Mouse (Mus musculus) kidney, adult 2 months (tissue): Measurements from ENCODE around the gene Ccpg1. TPM values are rescaled to one million over a fixed set of nuclear protein-coding genes. Genes with fewer than 3 reads are reported as not detected.

Experiments used
- DNase-seq: peaks from one replicate; pipeline ENCODE4 v3.0.0; 2021
- H3K27ac ChIP-seq: fragments of 200-500 bp; 2 replicates; pipeline ENCODE4 v1.5.1; 2012; ENCODE audit warnings: low read depth, low read length, control low read depth, inconsistent platforms; ENCODE audit not compliant: insufficient read depth
- H3K27me3 ChIP-seq: fragments of 200-500 bp; replicated peaks from 2 replicates; pipeline ENCODE4 v1.6.1; 2012; ENCODE audit warnings: mild to moderate bottlenecking, moderate library complexity, low read length, inconsistent platforms; ENCODE audit not compliant: control insufficient read depth, insufficient read depth
- H3K36me3 ChIP-seq: fragments of 200-500 bp; 2 replicates; pipeline ENCODE4 v1.6.1; 2012; ENCODE audit warnings: mild to moderate bottlenecking, moderate library complexity, low read length, inconsistent platforms; ENCODE audit not compliant: control insufficient read depth, insufficient read depth
- H3K4me1 ChIP-seq: fragments of 200-500 bp; 2 replicates; pipeline ENCODE4 v1.6.1; 2011; ENCODE audit warnings: low read length; ENCODE audit not compliant: control insufficient read depth, insufficient read depth
- H3K4me3 ChIP-seq: fragments of 200-500 bp; 2 replicates; pipeline ENCODE4 v1.5.1; 2011; ENCODE audit warnings: mild to moderate bottlenecking, low read depth, low read length, control low read depth; ENCODE audit not compliant: insufficient read depth
- CTCF ChIP-seq: fragments of 200-500 bp; conservative IDR thresholded peaks from 2 replicates; pipeline ENCODE4 v1.5.1; 2011; ENCODE audit warnings: low read depth, mild to moderate bottlenecking, control low read depth, low read length, moderate library complexity, mixed read lengths; ENCODE audit not compliant: insufficient read depth, insufficient read length
- POLR2A ChIP-seq: fragments of 200-500 bp; IDR thresholded peaks from one replicate; pipeline ENCODE4 v1.6.1; 2011; ENCODE audit warnings: low read depth, low read length, control low read depth
- WGBS: fragments of 180-500 bp; shearing (Covaris S2); methylation state at CpG from one replicate; pipeline ENCODE4 v1.1.7; 2018; 5-methylcytosine and 5-hydroxymethylcytosine counted together
- polyA plus RNA-seq: library from polyadenylated mRNA; depleted of rRNA; stranded (reverse); fragments of >200 nt; gene quantifications from 2 replicates; pipeline ENCODE4 v1.2.3, GENCODE M21; 2012

The Ccpg1 gene
- polyA plus RNA-seq, 1 experiment = 30.2 TPM

GRCm38 (mm10) chr9:73008384-73008783, 23.2 kb downstream of the Ccpg1 start:
- TF ChIP-seq CTCF (no peak), POLR2A (no peak)
- H3K27ac ChIP-seq = no peak overlapping the region
- H3K4me3 ChIP-seq = no peak overlapping the region
- DNase-seq = no peak
- 54% methylated on average over 3 of the region's 3 CpGs for WGBS
- H3K27me3 ChIP-seq = no peaks in the 10 kb centered on the region
- no peaks in the 10 kb centered on the region for H3K4me1 ChIP-seq
- H3K36me3 ChIP-seq = peaks cover 16% of the 10 kb centered on the region

DNA sequence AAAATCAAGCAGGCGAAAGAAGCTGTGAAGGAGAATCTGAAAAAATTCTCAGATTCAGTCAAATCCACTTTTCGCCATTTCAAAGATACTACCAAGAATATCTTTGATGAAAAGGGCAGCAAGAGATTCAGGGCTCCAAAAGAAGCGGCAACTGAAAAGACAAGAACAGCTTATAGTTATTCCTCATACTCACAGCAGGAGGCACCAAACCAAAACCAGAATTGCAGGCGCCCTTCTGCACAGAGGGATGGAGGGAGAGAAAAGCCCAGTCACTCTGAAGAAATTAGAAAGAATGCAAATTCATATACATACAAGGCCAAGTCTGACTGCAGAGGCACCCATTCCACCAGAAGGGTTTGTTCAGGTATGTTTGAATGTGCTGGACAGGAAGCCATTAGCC, 27.4 kb downstream of the Ccpg1 start:
- Histone ChIP-seq H3K27me3 (no peaks in the 10 kb centered on the region), H3K27ac (no peak overlapping the region), H3K4me1 (no peaks in the 10 kb centered on the region), H3K36me3 (peaks cover 12% of the 10 kb centered on the region), H3K4me3 (no peak overlapping the region)
- WGBS = 90% methylated on average over 4 of the region's 4 CpGs
- 0 out of 2 replicates have a peak, but pooled peaks have one; percentile 1 for TF ChIP-seq CTCF
- no peak for TF ChIP-seq POLR2A
- no peak for DNase-seq

- peaks cover 12% of the 10 kb centered on the region for H3K36me3 ChIP-seq
- DNase-seq = no peak
- H3K4me1 ChIP-seq = no peaks in the 10 kb centered on the region
- no peaks in the 10 kb centered on the region for H3K27me3 ChIP-seq
- TF ChIP-seq POLR2A (no peak), CTCF (no peak)
- 81% methylated on average over 13 of the region's 13 CpGs for WGBS
- no peak overlapping the region for H3K27ac ChIP-seq
- no peak overlapping the region for H3K4me3 ChIP-seq
Measured at GRCm38 (mm10) chr9:73014724-73015123, 29.5 kb downstream of the Ccpg1 start.

DNA sequence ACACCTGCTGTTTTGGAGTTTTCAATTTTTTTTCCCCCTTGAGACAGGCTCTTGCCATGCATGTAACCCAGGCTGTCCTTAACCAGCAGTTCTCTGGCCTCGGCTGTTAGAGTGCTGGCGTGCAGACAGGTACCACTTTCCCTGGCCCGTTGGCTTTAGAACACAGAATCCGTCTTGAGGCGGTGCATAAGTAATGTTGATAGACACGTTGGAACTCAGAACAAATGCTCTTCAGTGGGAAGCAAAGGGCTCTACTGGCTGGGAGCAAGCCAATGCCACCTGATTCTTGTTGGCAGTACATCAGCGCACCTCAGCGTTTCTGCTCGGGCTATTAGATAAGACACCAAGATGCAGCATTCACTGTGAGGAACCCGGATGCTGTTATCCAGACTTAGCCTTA, 34.6 kb downstream of the Ccpg1 start:
- no peaks in the 10 kb centered on the region for H3K27me3 ChIP-seq
- no peak overlapping the region for H3K27ac ChIP-seq
- 85% methylated on average over 10 of the region's 10 CpGs for WGBS
- H3K4me3 ChIP-seq = no peak overlapping the region
- TF ChIP-seq POLR2A (no peak), CTCF (no peak)
- DNase-seq = no peak
- no peaks in the 10 kb centered on the region for H3K4me1 ChIP-seq
- H3K36me3 ChIP-seq = no peaks in the 10 kb centered on the region

DNA sequence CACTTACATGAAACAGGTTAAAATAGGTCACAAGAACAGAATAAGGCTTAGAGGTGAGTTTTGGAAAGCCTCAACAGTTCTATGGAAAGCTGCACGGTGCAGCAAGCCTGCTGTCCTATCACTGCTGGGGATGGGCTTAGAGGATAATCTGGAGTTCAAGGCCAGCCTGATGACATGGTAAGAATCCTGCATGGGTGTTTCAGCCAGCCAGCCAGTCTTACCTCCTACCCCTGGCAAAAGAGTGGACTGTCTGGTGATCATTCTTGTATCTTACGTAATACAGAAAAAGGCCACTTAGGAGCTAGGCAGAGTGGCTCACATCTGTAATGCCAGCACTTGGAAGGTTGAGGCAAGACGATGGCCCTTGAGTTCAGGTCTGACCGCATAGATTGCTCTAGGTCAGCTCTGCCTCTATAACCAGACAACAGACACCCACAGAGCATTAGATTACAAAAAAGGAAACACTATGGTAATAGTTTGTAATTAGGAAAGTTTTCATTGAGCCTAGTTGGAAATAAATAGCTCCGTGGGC, 35.4 kb downstream of the Ccpg1 start:
- DNase-seq = no peak
- Histone ChIP-seq H3K4me3 (no peak overlapping the region), H3K4me1 (no peaks in the 10 kb centered on the region), H3K36me3 (no peaks in the 10 kb centered on the region), H3K27ac (no peak overlapping the region), H3K27me3 (no peaks in the 10 kb centered on the region)
- WGBS = 92% methylated on average over 5 of the region's 5 CpGs
- TF ChIP-seq POLR2A (no peak), CTCF (no peak)

GRCm38 (mm10) chr9:73025818-73026636, 40.8 kb downstream of the Ccpg1 start:
- Histone ChIP-seq H3K27ac (no peak overlapping the region), H3K4me3 (no peak overlapping the region), H3K4me1 (no peaks in the 10 kb centered on the region), H3K27me3 (no peaks in the 10 kb centered on the region), H3K36me3 (peaks cover 2% of the 10 kb centered on the region; the same call in 1 of the 2 replicates)
- no peak for DNase-seq
- 54% methylated on average over 17 of the region's 17 CpGs for WGBS
- no peak for TF ChIP-seq CTCF
- TF ChIP-seq POLR2A = no peak

- no peak for DNase-seq
- Histone ChIP-seq H3K4me1 (no peaks in the 10 kb centered on the region), H3K36me3 (peaks cover 2% of the 10 kb centered on the region; the same call in 1 of the 2 replicates), H3K27ac (no peak overlapping the region), H3K27me3 (no peaks in the 10 kb centered on the region), H3K4me3 (no peak overlapping the region)
- WGBS = 82% methylated on average over 1 of the region's 1 CpGs
- TF ChIP-seq POLR2A = no peak
- TF ChIP-seq CTCF = no peak
Measured at GRCm38 (mm10) chr9:73030443-73030842, 45.2 kb downstream of the Ccpg1 start.
